Mouse (Mus musculus) megakaryocyte, embryonic 14.5 days (primary cell): Measurements from ENCODE around the gene Cul7.

Source experiments
- FLI1 ChIP-seq: IDR thresholded peaks from 2 replicates; pipeline ENCODE4 v1.6.1; 2012; ENCODE audit warnings: low read length, inconsistent platforms, mixed read lengths
- GATA1 ChIP-seq: IDR thresholded peaks from 3 replicates; pipeline ENCODE4 v1.6.1; 2012; ENCODE audit warnings: mixed read lengths, low read length, inconsistent platforms, borderline replicate concordance

DNA sequence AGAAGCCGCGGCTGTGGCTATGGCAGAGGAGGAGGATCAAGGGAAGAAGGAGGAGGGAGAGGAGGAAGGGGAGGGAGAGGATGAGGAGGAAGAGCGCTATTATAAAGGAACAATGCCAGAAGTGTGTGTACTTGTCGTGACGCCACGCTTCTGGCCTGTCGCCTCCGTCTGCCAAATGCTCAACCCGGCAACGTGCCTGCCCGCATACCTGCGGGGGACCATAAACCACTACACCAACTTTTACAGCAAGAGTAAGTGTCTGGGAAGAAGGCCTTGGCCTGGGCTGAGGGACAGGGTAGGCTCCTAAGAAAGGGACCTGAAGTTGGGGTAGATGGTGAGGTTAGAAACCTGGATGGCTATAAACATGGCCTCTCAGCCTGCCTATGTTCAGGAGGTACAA lies 11.8 kb downstream of the Cul7 start:
- TF ChIP-seq GATA1 (no peak), FLI1 (no peak)
